Mouse (Mus musculus) testis, postnatal 14 days (tissue): ENCODE measurements around the gene Igsf21.

ENCODE experiments used
- DNase-seq: peaks from one replicate; pipeline ENCODE4 v3.0.0; 2021; ENCODE audit warnings: low spot score

Gene Igsf21

DNA sequence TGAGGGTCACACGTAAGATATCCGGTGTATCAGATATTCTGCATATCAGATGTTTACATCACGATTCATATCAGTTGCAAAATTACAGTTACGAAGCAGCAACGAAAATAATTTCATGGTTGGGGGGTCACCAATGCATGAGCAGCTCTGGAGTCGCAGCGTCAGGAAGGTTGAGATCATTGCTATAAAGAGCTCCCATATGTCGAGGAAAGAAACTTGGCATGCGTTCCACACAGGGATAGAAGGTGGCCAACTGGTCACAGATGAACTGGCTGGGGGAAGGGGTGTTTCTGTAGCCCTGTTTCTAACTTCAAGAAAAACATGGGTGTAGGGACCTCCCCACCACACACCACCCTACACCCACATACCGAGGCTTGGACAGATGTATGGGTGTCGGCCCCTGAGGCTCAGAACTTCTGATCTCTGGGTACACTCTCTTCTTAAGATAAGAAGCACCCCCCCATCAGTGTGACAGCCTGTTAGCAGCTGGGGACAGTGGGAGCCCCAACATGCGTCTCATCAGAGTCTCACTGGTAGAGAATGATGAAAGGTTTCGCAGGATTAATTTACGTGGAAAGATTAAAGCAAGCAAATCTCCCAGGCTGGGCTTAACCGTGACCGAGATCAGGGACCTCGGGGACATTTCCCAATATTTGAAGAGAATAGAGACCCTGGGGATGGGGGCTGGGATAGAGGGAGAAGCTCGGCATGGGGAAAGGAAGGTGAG lies 54.1 kb downstream of the Igsf21 start:
- no peak for DNase-seq

DNA sequence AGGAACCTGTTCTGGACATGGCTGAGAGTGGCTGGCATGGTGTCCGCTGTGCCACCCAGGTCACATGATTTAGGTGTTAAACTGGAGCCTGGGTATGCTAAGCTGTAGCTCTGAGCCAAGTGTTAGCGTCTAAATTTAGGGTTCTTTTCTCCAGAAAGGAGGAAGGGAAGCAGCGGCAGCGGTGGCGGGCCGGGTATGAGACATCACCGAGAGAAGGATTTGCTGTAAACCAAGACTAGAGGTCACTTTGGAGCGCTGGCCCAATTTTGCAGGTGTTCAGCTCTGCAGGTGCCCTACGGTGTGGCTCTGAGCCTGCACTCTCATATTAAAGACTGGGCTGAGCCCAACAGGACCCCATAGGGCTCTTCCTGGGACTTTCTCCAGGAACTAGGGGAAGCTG lies 57.0 kb downstream of the Igsf21 start:
- no peak for DNase-seq

DNA sequence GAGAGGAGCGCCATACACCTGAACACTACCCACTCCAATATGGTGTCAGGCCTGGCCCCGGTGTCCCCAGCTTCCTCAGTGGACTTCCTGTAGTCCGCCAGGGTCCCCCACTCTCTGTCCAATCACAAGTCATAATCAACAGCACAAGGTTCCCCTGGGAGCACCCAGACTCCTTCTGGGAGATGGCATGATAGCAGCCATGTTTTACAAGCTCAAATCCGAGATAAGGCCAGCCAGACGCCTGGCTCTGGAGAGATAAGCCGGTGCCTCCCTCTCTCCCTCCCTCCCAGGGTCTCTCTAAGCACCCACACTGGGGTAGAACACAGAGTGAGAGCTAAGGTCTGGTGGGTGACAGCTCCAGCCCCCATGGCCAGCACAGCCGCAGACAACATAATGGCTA lies 58.0 kb downstream of the Igsf21 start:
- DNase-seq = no peak

DNA sequence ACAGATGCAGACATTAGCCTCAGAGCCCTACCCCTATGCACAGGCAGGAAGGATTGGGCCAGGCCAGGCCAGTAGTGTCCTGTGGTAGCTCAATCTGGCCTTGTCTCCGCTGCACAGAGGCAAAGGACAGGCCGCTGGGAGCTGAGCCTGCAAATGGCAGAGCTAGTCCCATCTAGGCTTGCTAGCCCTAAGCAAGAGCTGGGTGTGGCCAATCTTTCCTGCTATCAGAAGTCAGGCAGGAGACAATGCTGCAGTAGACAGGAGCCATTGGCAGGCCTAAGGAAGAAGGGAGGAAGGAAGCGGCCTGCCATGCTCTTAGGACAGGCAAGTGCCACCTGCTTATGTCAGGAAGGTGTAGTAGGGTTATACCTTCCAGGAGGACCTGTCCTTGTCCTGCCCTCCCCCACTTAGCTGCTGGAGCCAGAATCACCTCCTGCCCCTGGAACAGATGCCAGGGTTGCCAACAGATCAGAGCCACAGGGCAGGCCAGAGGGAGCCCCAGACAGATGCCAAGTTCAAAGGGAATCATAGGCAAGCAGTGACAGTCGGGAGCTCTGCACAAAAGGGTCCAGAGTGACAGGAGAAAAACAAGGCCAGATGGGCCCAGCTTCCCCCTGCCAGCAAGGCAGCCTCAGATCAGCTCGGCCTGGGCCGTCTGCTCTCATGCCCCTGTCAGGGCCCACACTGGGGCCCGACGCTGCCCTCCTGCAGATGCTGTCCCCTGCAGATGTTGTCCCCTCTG lies 59.0 kb downstream of the Igsf21 start:
- DNase-seq = no peak

DNA sequence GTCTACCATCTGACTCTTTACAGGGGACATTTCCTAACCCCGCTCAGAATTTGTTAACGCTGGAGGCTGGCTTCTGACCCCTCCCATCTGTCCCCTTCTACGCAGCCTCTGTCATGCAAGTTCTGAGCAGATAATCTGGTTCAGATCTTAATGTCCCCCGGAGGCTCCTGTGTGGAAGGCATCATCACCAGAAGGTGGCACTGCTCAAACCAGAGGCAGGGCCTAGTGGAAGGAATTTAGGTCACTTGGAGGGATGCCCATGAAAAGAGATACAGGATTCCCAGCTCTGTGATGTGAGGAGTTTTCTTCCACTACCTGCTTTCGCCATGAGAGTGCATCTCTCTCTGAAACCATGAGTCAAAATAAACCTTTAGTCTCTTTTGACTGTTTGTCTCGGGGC lies 67.0 kb downstream of the Igsf21 start:
- no peak for DNase-seq

DNA sequence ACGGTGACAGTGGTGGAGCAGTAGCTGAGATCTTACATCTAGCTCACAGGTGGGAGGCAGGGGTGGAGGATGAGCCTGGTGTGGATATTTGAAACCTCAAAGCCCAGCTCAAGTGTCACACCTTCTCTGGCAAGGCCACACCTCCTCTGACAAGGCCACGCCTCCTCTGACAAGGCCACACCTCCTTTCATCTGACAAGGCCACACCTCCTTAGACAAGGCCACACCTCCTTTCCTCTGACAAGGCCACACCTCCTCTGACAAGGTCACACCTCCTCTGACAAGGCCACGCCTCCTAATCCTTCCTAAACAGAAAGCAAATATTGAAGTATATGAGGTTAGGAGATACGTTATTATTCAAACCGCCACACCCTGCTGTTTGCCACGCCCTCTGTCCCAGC lies 69.5 kb downstream of the Igsf21 start:
- peak; percentile 15 for DNase-seq

DNA sequence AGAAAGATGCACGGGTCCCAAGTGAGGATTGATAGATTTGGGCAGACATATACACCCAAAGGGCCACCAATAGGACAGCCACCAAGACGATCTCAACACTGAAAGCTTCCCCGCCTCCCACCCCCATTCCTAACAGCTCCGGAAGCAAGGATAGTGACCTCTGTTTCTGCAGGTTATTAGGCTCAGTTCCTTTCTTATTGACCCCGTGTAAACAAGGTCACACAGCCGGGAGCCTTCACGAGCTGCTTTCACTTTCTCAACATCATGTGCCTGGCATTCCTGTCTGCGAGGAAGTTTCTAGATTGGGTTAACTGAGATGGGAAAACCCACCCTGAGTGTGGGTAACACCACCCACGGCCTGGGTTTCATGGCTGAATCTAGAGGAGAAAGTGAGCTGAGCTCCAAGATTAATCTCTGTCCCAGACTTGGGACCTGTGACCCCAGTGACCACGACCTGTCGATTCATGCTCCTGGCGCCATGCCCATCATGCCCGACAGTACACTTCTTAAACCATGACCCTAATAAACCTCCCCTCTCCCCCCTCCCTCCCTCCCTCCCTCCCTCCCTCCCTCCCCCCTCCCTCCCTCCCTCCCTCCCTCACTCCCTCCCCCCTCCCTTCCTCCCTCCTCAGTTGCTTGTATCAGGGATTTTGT lies 72.7 kb downstream of the Igsf21 start:
- no peak for DNase-seq

DNA sequence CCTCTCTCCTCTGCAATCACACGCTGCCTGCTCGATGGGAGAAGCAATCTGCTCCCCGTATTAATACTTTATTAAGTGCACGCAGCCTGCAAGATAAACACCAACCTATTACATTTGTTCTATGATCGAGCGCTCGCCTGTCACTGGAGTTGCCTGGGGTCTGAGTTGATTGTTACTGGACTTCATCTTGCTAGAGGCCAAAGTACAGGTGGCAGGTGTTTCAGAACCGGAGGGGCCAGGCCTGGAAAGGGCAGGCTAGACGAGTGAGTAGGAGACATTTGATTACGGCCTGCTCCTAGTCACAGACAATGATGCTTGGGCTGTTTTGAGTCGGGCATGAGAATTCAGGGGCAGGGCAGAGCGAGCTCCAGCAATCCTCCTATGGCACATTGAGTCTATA lies 73.5 kb downstream of the Igsf21 start:
- no peak for DNase-seq

- no peak for DNase-seq
These were observed 74.7 kb downstream of the Igsf21 start for GRCm38 (mm10) chr4:140171917-140172316.

GRCm38 (mm10) chr4:140171189-140171588 lies 75.4 kb downstream of the Igsf21 start:
- no peak for DNase-seq

DNA sequence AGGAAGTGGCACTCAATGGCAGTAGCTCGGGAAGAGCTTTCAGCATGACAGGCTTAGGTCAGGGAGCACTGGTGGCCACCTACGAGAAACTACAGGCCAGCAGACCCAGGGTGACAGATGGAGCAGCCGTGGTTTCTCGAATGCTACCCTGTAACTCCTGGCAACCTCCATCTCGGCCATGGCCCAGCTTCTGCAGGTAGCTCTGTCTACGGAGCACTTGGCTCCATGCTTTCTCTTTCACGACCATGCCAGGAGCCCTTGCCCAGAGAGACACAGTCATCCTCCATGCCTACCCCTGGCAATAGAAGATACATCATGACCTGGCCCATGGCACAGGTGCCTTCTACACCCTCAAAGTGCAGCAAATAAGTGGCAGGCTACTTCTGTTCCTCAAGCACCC lies 80.7 kb downstream of the Igsf21 start:
- no peak for DNase-seq

- no peak for DNase-seq
These were observed 81.9 kb downstream of the Igsf21 start for GRCm38 (mm10) chr4:140164662-140165061.

- peak; percentile 22 for DNase-seq
These were observed 87.0 kb downstream of the Igsf21 start for GRCm38 (mm10) chr4:140159617-140160016.

DNA sequence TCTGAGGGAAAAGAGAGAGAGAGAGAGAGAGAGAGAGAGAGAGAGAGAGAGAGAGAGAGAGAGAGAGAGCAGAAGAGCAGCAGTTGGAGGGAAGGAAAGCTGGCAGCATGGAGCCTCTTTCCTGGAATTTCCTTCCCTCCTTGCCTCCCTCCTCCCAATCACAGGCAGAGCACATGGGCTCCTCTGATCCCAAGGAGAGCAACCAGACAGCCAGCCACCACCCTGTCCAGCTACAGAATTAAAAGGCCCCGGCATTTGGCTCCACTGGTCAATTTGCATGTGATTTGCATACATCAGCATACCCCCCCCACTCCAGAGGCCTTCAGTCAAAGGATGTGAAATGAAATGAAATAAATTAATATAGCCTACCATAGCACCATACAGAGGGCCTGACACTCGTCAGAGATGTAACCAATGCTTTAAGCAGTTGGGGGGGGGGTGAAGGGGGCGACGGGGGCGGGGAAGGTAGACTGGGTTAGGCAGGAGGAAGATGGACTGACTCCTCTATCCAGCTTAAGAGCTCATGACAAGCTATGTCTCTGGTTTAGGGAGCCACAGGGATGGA lies 91.6 kb downstream of the Igsf21 start:
- DNase-seq = no peak

- DNase-seq = no peak
These were observed 92.1 kb downstream of the Igsf21 start for GRCm38 (mm10) chr4:140154484-140154883.

- no peak for DNase-seq
These were observed 92.9 kb downstream of the Igsf21 start for GRCm38 (mm10) chr4:140153711-140154114.

DNA sequence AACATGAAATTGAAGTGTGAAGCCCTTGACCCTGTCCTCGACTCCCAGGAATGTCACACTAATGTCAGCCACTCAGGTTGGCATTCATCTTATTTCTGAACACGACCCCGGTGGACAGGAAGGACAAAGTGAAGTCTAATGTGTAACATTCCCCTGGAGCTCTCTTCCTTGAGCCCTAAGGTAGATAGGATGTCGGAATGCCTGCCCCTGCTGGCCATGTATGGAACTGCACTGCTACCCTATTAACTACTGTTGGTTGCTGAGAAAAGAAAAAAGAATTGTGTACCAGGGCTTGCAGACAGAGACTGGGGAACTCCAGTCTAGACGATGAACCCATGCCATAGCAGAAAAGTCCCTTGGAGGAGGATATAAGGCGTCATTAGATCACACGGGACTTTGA lies 93.5 kb downstream of the Igsf21 start:
- no peak for DNase-seq

DNA sequence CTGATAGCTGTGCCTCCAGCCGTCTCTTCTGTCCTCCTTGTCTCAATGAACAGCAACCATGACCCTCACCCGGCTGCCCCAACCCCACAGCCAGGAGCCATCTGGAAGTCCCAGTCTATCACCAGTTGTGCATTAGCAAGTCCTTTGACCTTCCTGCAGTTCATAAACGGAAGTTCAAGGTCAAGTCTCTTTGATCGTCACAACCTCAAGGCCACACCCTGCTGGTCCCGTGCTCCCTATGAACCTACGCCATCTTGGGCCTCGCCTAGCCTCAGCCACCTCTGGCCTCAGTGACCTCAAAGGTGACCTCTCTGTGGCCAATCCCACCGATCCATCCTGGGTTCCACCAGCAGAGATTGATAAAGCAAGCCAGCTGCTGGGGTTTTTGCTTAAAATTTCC lies 96.9 kb downstream of the Igsf21 start:
- no peak for DNase-seq

DNA sequence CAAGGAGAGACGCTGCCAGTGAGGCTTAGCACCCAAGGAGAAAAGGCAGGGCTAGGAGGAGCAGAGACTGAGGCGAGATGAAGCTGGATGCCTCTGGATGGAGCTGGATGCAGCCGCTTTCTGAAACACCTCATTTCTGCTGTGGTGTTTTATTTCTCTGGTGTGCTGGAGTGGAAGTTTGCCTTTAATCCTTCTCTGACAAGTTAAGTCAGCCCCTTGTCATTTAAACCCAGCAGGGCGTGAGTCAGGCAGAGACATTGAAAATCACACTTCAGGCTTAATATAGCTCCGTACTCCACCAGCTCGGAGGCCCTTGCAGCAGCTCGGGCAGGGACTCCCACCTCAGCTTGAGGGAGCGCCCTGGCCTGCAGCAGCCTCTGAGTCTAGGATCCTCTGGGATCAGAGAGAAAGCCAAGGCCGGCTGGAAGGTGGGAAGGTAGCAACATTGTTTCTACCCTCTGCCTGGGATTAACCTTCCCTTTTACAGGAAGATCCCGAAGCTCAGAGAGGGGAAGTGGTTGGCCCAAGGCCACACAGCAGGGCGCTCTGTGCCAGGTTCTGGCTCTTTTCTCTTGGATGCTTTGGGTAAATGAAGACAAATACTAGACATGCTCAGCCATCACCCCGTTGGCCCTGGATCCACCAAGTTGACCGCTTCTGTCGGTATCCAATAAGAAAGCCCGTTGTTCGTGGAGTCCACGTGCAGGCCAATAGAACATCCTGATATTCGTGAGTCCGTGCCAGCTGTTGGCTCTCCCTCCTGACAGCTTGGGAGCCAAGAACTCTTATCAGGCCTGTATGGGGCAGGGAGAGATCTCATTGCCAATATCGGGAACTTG lies 98.5 kb downstream of the Igsf21 start:
- DNase-seq = peak; percentile 73

DNA sequence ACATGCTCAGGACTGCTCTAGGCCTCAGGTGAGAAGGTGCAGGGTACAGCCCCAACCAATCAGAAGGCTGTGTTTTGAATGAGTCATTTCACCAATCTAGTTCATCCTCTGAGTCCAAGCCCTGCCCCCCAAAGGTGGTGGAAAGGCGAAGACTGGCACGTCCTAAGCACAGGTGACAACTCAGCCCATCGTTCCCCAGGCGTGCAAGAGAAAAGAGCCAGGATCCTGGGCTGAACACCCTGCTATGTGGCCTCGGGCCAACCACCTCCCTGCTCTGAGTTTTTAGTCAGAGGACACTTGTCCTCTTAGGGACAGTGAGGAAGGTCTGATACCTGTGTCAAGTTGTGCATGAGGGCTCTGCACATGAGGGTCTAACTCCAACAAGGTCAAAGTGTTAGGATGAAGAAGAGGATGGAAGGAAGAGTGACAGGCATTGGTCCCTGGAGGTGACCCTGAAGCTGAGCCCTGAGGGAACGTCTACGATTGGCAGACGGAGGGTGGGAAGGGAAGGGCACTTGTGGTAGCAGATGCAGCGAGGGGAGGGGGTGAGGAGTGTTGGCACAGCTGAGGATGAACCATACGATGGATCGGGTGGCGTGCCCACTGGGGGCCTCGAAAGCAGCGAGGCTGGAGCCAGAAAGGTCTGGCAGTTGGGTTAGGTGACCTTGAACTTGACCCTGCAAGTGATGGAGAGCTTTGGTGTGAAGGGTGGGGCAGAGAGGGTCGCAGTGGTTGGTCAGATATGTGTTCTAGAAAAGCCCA lies 99.3 kb downstream of the Igsf21 start:
- DNase-seq = no peak

- DNase-seq = peak; percentile 35
These were observed 102.6 kb downstream of the Igsf21 start for GRCm38 (mm10) chr4:140143884-140144525.
